Mouse (Mus musculus) CH12.LX (cell line): ENCODE measurements around the gene Ffar4. TPM values are rescaled to one million over a fixed set of nuclear protein-coding genes. Genes with fewer than 3 reads are reported as not detected.
A peak's percentile ranks its signal among the peaks of the same experiment; 100 is the strongest.

Source experiments
- DNase-seq: peaks from one replicate; pipeline ENCODE4 v3.0.0-alpha.2; 2013; ENCODE audit errors: extremely low read depth
- H3K27ac ChIP-seq: 2 replicates; pipeline ENCODE4 v1.5.1; 2012; ENCODE audit warnings: low read depth, mild to moderate bottlenecking, control low read depth, moderate library complexity; ENCODE audit not compliant: insufficient read depth
- H3K27me3 ChIP-seq: replicated peaks from 2 replicates; pipeline ENCODE3; 2012; ENCODE audit warnings: inconsistent platforms
- H3K36me3 ChIP-seq, 2 experiments: replicated peaks in 1 of 2; 2 replicates each; pipeline versions ENCODE3 to v1.6.1; 2012; ENCODE audit warnings: inconsistent platforms in 1 of 2, low read length in 1 of 2, mild to moderate bottlenecking in 1 of 2, mixed read lengths in 1 of 2, moderate library complexity in 1 of 2; ENCODE audit not compliant: control insufficient read depth in 1 of 2, insufficient read depth in 1 of 2
- H3K4me1 ChIP-seq, 2 experiments: 2 replicates each; pipeline ENCODE4 v1.6.1; 2012; ENCODE audit warnings: inconsistent platforms in 1 of 2, moderate library complexity in 1 of 2; ENCODE audit not compliant: insufficient read depth in 2 of 2, control insufficient read depth in 1 of 2
- H3K4me2 ChIP-seq: 2 replicates; pipeline ENCODE4 v1.6.1; 2012; ENCODE audit warnings: low read depth, mild to moderate bottlenecking, control low read depth; ENCODE audit not compliant: poor library complexity, insufficient read depth, severe bottlenecking
- H3K4me3 ChIP-seq, 3 experiments: fragments of 150-350 bp in 1 of 3; sonication (generic) in 1 of 3; replicated peaks in 1 of 3; 2 replicates each; pipeline versions ENCODE3 to v1.5.1; 2011 to 2012; ENCODE audit warnings: low read depth in 2 of 3, low read length in 2 of 3, mild to moderate bottlenecking in 2 of 3, moderate library complexity in 2 of 3, control low read depth in 1 of 3, improper control_type of control experiment in 1 of 3, inconsistent platforms in 1 of 3, mixed read lengths in 1 of 3; ENCODE audit not compliant: poor library complexity in 1 of 3
- H3K79me2 ChIP-seq: replicated peaks from 2 replicates; pipeline ENCODE4 v1.6.1; 2012; ENCODE audit warnings: mild to moderate bottlenecking, moderate library complexity; ENCODE audit not compliant: control insufficient read depth, poor library complexity, insufficient read depth, severe bottlenecking; ENCODE audit errors: extremely low read depth
- H3K9ac ChIP-seq: 2 replicates; pipeline ENCODE4 v1.6.1; 2012; ENCODE audit warnings: low read depth, mild to moderate bottlenecking, control low read depth, moderate library complexity; ENCODE audit not compliant: insufficient read depth
- H3K9me3 ChIP-seq: replicated peaks from 2 replicates; pipeline ENCODE3; 2012; ENCODE audit warnings: low read length, inconsistent platforms, mixed read lengths
- BHLHE40 ChIP-seq: IDR thresholded peaks from 2 replicates; pipeline ENCODE4 v1.6.1; 2011; ENCODE audit warnings: mild to moderate bottlenecking, low read depth, low read length, improper control_type of control experiment
- CHD2 ChIP-seq: IDR thresholded peaks from 2 replicates; pipeline ENCODE4 v1.6.1; 2011; ENCODE audit warnings: low read length, improper control_type of control experiment
- CTCF ChIP-seq, 2 experiments: IDR thresholded peaks in 1 of 2; conservative IDR thresholded peaks in 1 of 2; 2 replicates each; pipeline ENCODE4 v1.5.1; 2011 to 2012; ENCODE audit warnings: low read depth in 2 of 2, low read length in 2 of 2, improper control_type of control experiment in 1 of 2, inconsistent platforms in 1 of 2, mild to moderate bottlenecking in 1 of 2, moderate library complexity in 1 of 2
- E2F4 ChIP-seq: IDR thresholded peaks from 2 replicates; pipeline ENCODE4 v1.6.1; 2011; ENCODE audit warnings: low read depth, low read length, improper control_type of control experiment; ENCODE audit not compliant: insufficient replicate concordance
- EP300 ChIP-seq: IDR thresholded peaks from 2 replicates; pipeline ENCODE4 v1.6.1; 2011; ENCODE audit warnings: low read length, improper control_type of control experiment
- ETS1 ChIP-seq: conservative IDR thresholded peaks from 2 replicates; pipeline ENCODE4 v1.6.1; 2012; ENCODE audit warnings: low read depth, mild to moderate bottlenecking, inconsistent platforms, low read length, improper control_type of control experiment, moderate library complexity
- GABPA ChIP-seq: IDR thresholded peaks from 2 replicates; pipeline ENCODE4 v1.6.1; 2012; ENCODE audit warnings: low read depth, low read length, improper control_type of control experiment, inconsistent platforms; ENCODE audit not compliant: insufficient replicate concordance
- HCFC1 ChIP-seq: IDR thresholded peaks from 2 replicates; pipeline ENCODE4 v1.6.1; 2012; ENCODE audit warnings: low read depth, mild to moderate bottlenecking, inconsistent platforms, low read length, improper control_type of control experiment
- JUN ChIP-seq: IDR thresholded peaks from 2 replicates; pipeline ENCODE4 v1.6.1; 2011; ENCODE audit warnings: low read depth, mild to moderate bottlenecking, low read length, improper control_type of control experiment, moderate library complexity; ENCODE audit not compliant: insufficient read depth
- JUND ChIP-seq: conservative IDR thresholded peaks from 2 replicates; pipeline ENCODE4 v1.6.1; 2011; ENCODE audit warnings: low read depth, low read length, improper control_type of control experiment
- MAFK ChIP-seq: IDR thresholded peaks from 2 replicates; pipeline ENCODE4 v1.6.1; 2011; ENCODE audit warnings: low read length, improper control_type of control experiment; ENCODE audit not compliant: insufficient replicate concordance
- MAZ ChIP-seq: IDR thresholded peaks from 2 replicates; pipeline ENCODE4 v1.6.1; 2012; ENCODE audit warnings: low read depth, mild to moderate bottlenecking, inconsistent platforms, low read length, improper control_type of control experiment, moderate library complexity
- MEF2A ChIP-seq: IDR thresholded peaks from 2 replicates; pipeline ENCODE4 v1.6.1; 2014; ENCODE audit warnings: low read depth, mild to moderate bottlenecking, inconsistent platforms, low read length, improper control_type of control experiment, borderline replicate concordance
- MXI1 ChIP-seq: IDR thresholded peaks from 2 replicates; pipeline ENCODE4 v1.6.1; 2011; ENCODE audit warnings: mild to moderate bottlenecking, low read depth, low read length, improper control_type of control experiment
- NELFE ChIP-seq: IDR thresholded peaks from 2 replicates; pipeline ENCODE4 v1.6.1; 2011; ENCODE audit warnings: low read depth, low read length, improper control_type of control experiment
- NRF1 ChIP-seq: IDR thresholded peaks from 2 replicates; pipeline ENCODE4 v1.6.1; 2014; ENCODE audit warnings: low read depth, mild to moderate bottlenecking, inconsistent platforms, low read length, improper control_type of control experiment, moderate library complexity
- PAX5 ChIP-seq: IDR thresholded peaks from 2 replicates; pipeline ENCODE4 v1.6.1; 2012; ENCODE audit warnings: low read length, inconsistent platforms, mixed read lengths
- RAD21 ChIP-seq: IDR thresholded peaks from 2 replicates; pipeline ENCODE4 v1.6.1; 2011; ENCODE audit warnings: low read depth, mild to moderate bottlenecking, low read length, improper control_type of control experiment, moderate library complexity
- SMC3 ChIP-seq: IDR thresholded peaks from 2 replicates; pipeline ENCODE4 v1.6.1; 2011; ENCODE audit warnings: low read depth, low read length, improper control_type of control experiment
- TBP ChIP-seq: conservative IDR thresholded peaks from 2 replicates; pipeline ENCODE4 v1.6.1; 2011; ENCODE audit warnings: low read depth, low read length, improper control_type of control experiment
- USF1 ChIP-seq: IDR thresholded peaks from 2 replicates; pipeline ENCODE4 v1.6.1; 2014; ENCODE audit warnings: low read depth, mild to moderate bottlenecking, inconsistent platforms, low read length, improper control_type of control experiment
- ZKSCAN1 ChIP-seq: IDR thresholded peaks from 2 replicates; pipeline ENCODE4 v1.6.1; 2012; ENCODE audit warnings: low read depth, inconsistent platforms, low read length, improper control_type of control experiment, borderline replicate concordance
- ZMIZ1 ChIP-seq: IDR thresholded peaks from 2 replicates; pipeline ENCODE4 v1.6.1; 2012; ENCODE audit warnings: low read depth, mild to moderate bottlenecking, inconsistent platforms, low read length, improper control_type of control experiment
- dilution Hi-C: fragments of 300-500 bp; cut with MboI; formaldehyde crosslinking; loops from 2 replicates; pipeline ENCODE4 v1.14.3; 2020; ENCODE audit warnings: low sequenced_read_pairs; ENCODE audit not compliant: extremely low pct_unique_long_range_greater_than_20kb, extremely low pct_ligation_motif_present
- in situ Hi-C: fragments of 300-500 bp; cut with MboI; formaldehyde crosslinking; loops from 3 replicates; pipeline ENCODE4 v1.14.3; 2019; ENCODE audit warnings: low sequenced_read_pairs, low pct_ligation_motif_present, low pct_unique_long_range_greater_than_20kb, mixed read lengths
- polyA plus RNA-seq: library from polyadenylated mRNA; unstranded; fragments of >175 nt; gene quantifications from 2 replicates; pipeline ENCODE4 v1.2.1, GENCODE M21; 2012; ENCODE audit warnings: low read depth; ENCODE audit not compliant: insufficient read length
- total RNA-seq, 2 experiments: library from RNA; depleted of rRNA; stranded (reverse); fragments of 300-350 nt in 1 of 2; fragments of >200 nt in 1 of 2; gene quantifications; 2 replicates each; pipeline ENCODE4 v1.2.3; 2012 to 2014

The Ffar4 gene
- total and polyA plus RNA-seq, 3 experiments: not detected

- H3K4me2 ChIP-seq: no peak overlapping the region
- peaks cover 0 to 4% of the 10 kb centered on the region in 2 experiments; a peak in 2 of 4 replicates for H3K4me1 ChIP-seq
- no peaks in the 10 kb centered on the region for H3K79me2 ChIP-seq
- no peaks in the 10 kb centered on the region for H3K27me3 ChIP-seq
- DNase-seq: no peak
- H3K36me3 ChIP-seq: no peaks in the 10 kb centered on the region
- no peak overlapping the region for H3K4me3 ChIP-seq
- dilution Hi-C loops: no loop called here
- in situ Hi-C loops: no loop called here
- no peaks in the 10 kb centered on the region for H3K9me3 ChIP-seq
- no peak overlapping the region for H3K9ac ChIP-seq
- H3K27ac ChIP-seq: no peak overlapping the region
- TF ChIP-seq GABPA: no peak
- TF ChIP-seq MAFK: no peak
- TF ChIP-seq PAX5: no peak
- TF ChIP-seq E2F4: no peak
- TF ChIP-seq TBP: no peak
- no peak for TF ChIP-seq CTCF (conservative IDR thresholded peaks at IDR 0.05 in 1 of 2, IDR thresholded peaks at IDR 0.05 in 1 of 2; ENCODE audit: low read depth in 2 of 2, low read length in 2 of 2)
- no peak for TF ChIP-seq USF1
- no peak for TF ChIP-seq ZMIZ1
- no peak for TF ChIP-seq ETS1
- no peak for TF ChIP-seq NELFE
- TF ChIP-seq MEF2A: no peak
- TF ChIP-seq HCFC1: no peak
- no peak for TF ChIP-seq MXI1
- no peak for TF ChIP-seq BHLHE40
- TF ChIP-seq CHD2: no peak
- no peak for TF ChIP-seq ZKSCAN1
- no peak for TF ChIP-seq NRF1
- TF ChIP-seq EP300: no peak
- TF ChIP-seq MAZ: no peak
These were observed 11.0 kb upstream of the Ffar4 start for GRCm38 (mm10) chr19:38085841-38086240.

DNA sequence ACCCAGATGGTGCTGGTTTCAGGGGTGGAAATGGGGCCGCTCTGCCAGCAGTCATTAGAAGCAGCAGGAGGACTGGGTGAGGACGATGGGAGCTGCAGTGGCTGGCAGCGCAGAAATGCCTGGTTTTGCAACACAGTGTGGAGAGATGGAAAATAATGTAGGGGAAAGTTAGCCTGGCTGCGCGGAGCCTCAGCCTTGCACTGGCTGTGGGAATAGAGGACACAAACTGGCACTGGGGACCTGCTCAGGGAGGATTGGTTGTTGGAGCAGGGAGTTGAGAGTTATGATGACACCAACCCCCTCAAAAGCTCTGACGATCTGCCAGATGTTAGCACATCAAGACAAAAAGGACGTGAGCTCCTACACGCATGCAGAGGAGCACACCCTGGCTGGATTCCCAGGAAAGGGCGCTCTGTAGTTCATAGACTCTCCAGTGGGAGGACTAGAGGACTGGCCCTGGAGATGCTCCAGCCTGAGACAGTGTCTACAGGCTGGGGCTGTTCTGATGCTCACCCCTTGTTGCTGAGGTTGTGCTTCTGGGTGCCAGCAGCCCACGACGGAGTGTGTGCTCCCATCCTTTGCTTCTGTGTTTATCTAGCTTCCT, 9.8 kb upstream of the Ffar4 start:
- Histone ChIP-seq H3K4me2 (no peak overlapping the region), H3K4me3 (no peak overlapping the region), H3K4me1 (peaks cover 8 to 15% of the 10 kb centered on the region in 2 experiments), H3K27ac (no peak overlapping the region), H3K79me2 (no peaks in the 10 kb centered on the region), H3K36me3 (no peaks in the 10 kb centered on the region), H3K9me3 (no peaks in the 10 kb centered on the region), H3K9ac (no peak overlapping the region), H3K27me3 (no peaks in the 10 kb centered on the region)
- DNase-seq: no peak
- in situ Hi-C loops (no loop called here), dilution Hi-C loops (no loop called here)
- no peak for TF ChIP-seq JUND
- no peak for TF ChIP-seq MEF2A
- peak; percentile 53 for TF ChIP-seq RAD21
- TF ChIP-seq HCFC1: no peak
- TF ChIP-seq E2F4: no peak
- TF ChIP-seq EP300: no peak
- TF ChIP-seq NELFE: no peak
- TF ChIP-seq NRF1: no peak
- TF ChIP-seq CTCF (conservative IDR thresholded peaks at IDR 0.05 in 1 of 2, IDR thresholded peaks at IDR 0.05 in 1 of 2; ENCODE audit: low read depth in 2 of 2, low read length in 2 of 2): peak in 1 of 2 experiments; percentile 37; a peak in 2 of 4 replicates
- no peak for TF ChIP-seq MAFK
- TF ChIP-seq SMC3: peak; percentile 36; the same call in 1 of the 2 replicates
- TF ChIP-seq GABPA: no peak
- TF ChIP-seq JUN: no peak
